Mouse (Mus musculus): Measurements from ENCODE around the gene Fuz. TPM values are rescaled to one million over a fixed set of nuclear protein-coding genes. Genes with fewer than 3 reads are reported as not detected.

Fuz gene
- polyA plus RNA-seq, 1 experiment from 2014 or later: 22.4 TPM

DNA sequence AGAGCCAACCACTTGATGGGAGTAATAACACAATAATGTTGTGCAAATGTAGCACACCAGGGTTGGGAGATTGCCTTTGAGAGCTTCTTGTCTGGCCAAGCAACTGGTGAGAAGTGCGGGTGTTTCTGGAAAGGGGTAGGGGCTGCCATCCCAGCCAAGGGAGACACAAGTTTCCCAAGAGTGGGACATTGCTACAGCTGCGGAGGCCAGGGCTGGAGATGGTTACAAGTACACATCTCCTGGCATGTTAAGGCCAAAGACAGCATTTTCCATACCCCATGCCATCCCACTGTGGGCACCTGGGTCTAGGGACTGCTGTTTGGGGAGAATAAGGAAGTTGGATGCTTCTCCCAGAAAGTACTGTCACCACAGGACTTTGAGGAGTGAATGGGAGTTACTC is 42.8 kb upstream of the Fuz start:
- Histone ChIP-seq H3K27me3 (no peaks in the 10 kb centered on the region), H3K9me3 (no peaks in the 10 kb centered on the region), H3K9ac (no peak overlapping the region), H3K27ac (no peak overlapping the region), H3K36me3 (peaks cover 13% of the 10 kb centered on the region; the same call in 1 of the 2 replicates), H3K4me1 (peaks cover 37% of the 10 kb centered on the region), H3K4me2 (replicated peaks) (no peak overlapping the region), H3K4me3 (no peak overlapping the region)
- no peak for ATAC-seq (ENCODE audit: insufficient number of reproducible peaks, insufficient read depth, low FRiP score, low TSS enrichment)
- 93% methylated on average over 2 of the region's 2 CpGs for WGBS

DNA sequence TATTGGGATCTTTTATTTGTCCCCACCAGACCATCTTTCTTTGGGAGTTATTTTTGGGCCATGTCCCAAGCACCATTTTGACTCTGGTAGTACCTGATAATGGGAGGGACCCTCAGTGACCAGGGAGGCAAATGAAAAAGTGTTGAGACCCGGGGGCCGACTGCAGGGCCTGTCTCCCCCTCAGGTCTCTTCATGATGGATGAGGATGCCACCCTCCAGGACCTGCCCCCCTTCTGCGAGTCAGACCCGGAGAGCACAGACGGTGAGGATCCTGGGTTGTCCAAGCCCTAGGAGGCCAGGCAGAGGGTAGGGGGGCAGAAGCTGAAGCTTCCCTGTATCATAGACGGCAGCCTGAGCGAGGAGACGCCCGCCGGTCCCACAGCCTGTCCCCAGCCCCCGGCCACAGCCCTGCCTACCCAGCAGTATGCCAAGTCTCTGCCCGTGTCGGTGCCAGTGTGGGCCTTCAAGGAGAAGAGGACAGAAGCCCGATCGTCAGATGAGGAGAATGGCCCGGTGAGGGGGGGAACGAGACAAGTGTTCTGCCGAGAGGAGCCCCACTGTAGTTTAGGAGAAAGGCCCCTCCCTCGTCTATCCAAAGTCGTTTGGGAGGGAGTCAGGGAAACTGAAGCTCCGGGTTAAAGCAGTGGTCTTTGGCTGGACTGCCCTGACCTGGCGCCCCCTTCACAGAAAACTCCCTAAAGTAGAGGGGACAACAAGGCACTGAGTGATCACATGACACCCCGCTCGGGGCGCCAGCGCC is 42.1 kb upstream of the Fuz start:
- Histone ChIP-seq H3K27me3 (no peaks in the 10 kb centered on the region), H3K4me2 (replicated peaks) (peak overlapping the region; percentile 74), H3K9me3 (no peaks in the 10 kb centered on the region), H3K27ac (peak overlapping the region; percentile 89), H3K4me1 (peaks cover 42% of the 10 kb centered on the region), H3K9ac (peak overlapping the region; percentile 54), H3K4me3 (peak overlapping the region; percentile 44), H3K36me3 (peaks cover 13% of the 10 kb centered on the region; the same call in 1 of the 2 replicates)
- ATAC-seq (ENCODE audit: insufficient number of reproducible peaks, insufficient read depth, low FRiP score, low TSS enrichment): no peak
- 37% methylated on average over 26 of the region's 26 CpGs for WGBS

DNA sequence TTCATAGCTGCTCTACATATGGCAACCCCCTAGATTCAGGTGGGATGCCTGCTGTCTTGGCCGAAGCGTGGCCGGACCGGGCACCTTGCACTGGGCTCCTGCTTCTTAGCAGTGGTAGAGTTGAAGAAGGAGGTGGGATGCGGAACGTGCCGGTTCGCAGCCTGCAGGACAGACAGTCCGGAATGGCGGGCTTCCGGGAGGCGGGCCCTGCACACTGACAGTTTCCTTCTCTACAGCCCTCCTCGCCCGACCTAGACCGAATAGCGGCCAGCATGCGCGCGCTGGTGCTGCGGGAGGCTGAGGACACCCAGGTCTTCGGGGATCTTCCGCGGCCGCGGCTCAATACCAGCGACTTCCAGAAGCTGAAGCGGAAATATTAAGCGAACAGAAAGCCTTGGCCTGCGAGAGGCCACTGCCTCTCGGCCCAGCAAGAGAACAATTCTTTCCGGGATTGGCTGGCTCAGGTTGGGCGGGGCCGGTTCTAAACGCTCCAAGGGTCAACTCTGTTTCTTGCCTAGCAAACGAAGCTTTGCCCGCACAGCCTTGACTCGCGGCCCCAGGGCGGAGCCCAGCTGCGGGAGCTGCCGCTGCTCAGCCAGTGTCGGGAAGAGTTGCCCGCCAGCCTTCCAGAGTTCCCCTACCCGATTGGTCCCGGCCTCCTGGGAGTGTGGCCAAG is 41.4 kb upstream of the Fuz start:
- 2% methylated on average over 45 of the region's 45 CpGs for WGBS
- H3K36me3 ChIP-seq: peaks cover 13% of the 10 kb centered on the region; the same call in 1 of the 2 replicates
- H3K4me1 ChIP-seq: peaks cover 42% of the 10 kb centered on the region
- peak overlapping the region; percentile 89 for H3K27ac ChIP-seq
- no peaks in the 10 kb centered on the region for H3K9me3 ChIP-seq
- peak overlapping the region; percentile 54 for H3K9ac ChIP-seq
- 0 out of 2 replicates have a peak, but pooled peaks have one; percentile 11 for ATAC-seq (ENCODE audit: insufficient number of reproducible peaks, insufficient read depth, low FRiP score, low TSS enrichment)
- peak overlapping the region; percentile 74 for H3K4me2 ChIP-seq (replicated peaks)
- no peaks in the 10 kb centered on the region for H3K27me3 ChIP-seq
- H3K4me3 ChIP-seq: peak overlapping the region; percentile 44

DNA sequence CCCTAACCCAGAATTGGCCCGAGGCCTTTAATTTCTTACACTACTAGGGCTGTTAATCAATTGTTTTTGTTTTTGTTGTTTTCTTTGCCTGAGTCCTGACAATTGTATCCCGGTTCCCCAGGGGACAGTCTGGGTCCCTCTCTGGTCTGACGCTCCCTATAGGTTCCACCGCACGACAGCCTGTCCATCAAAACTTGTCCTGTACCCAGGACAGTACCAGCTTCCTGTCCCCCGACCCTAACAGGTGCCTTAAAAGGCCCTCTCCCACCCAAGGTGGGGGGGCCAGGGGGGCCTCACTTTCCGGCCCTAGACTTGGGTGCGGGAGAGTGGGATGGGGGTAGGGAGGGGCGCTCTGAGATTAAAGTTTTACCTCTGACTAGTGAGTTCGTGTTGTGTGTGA is 40.8 kb upstream of the Fuz start:
- Histone ChIP-seq H3K4me3 (peak overlapping the region; percentile 44), H3K27ac (peak overlapping the region; percentile 89), H3K9ac (peak overlapping the region; percentile 54), H3K27me3 (no peaks in the 10 kb centered on the region), H3K4me1 (peaks cover 42% of the 10 kb centered on the region), H3K36me3 (peaks cover 13% of the 10 kb centered on the region; the same call in 1 of the 2 replicates), H3K9me3 (no peaks in the 10 kb centered on the region), H3K4me2 (replicated peaks) (peak overlapping the region; percentile 74)
- no peak for ATAC-seq (ENCODE audit: insufficient number of reproducible peaks, insufficient read depth, low FRiP score, low TSS enrichment)
- WGBS: 43% methylated on average over 10 of the region's 10 CpGs

DNA sequence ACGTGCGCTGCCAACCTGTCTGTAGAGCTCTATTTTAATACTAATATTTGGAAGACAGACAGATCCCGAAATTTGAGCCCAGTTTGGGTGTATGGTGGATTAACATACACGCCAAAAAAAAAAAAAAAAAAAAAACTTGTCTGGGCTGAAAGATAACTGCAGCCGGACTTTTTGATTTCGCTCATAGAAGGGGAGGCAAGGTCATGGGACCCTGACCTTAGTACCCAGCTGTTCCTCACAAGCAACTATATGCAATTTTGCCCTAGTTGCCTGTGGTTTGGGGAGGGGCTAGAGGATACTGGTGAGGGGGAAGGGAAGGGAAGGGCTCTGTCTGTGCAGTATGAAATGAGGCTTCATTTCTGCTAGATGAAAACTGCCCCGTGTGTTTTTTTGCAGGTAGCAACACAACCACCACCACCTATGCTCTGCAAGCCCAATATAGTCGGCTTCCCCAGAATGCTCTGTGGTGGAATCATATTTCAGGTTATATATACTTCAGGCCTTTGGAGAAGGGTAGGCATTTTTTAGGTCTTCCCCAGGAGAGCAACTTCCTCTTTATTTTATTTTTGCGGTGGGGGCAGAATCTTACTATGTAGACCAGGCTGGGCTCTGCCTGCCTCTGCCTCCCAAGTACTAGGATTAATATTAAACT is 39.5 kb upstream of the Fuz start:
- ATAC-seq (ENCODE audit: insufficient number of reproducible peaks, insufficient read depth, low FRiP score, low TSS enrichment): no peak
- Histone ChIP-seq H3K4me1 (peaks cover 40% of the 10 kb centered on the region), H3K9me3 (no peaks in the 10 kb centered on the region), H3K27ac (peak overlapping the region; percentile 92), H3K4me3 (peak overlapping the region; percentile 75), H3K36me3 (peaks cover 12% of the 10 kb centered on the region; the same call in 1 of the 2 replicates), H3K9ac (no peak overlapping the region), H3K27me3 (no peaks in the 10 kb centered on the region), H3K4me2 (replicated peaks) (peak overlapping the region; percentile 80)
- 61% methylated on average over 9 of the region's 9 CpGs for WGBS

DNA sequence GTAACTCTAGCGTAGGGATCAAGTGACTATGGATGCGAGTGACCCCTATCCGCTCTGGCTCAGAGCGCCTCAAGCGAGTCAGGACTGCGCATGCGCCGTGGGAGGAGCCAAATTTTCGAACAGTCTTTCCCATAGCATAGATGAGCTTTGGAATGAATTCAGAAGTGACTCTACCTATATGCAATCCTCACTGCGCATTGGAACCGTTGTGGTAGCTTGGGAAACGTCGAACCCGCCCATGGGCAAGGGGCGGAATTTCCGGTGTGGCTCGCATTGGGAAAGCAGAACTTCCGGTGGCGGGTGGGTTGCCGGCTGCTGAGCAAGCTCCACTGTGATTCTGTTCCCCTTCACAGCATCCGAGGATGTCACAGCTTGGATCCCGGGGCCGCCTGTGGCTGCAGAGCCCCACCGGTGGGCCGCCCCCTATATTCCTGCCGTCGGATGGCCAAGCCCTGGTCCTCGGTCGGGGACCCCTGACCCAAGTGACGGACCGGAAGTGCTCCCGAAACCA is 38.8 kb upstream of the Fuz start, which contains the start of gene Pnkp:
Pnkp (plus strand) TSS at position 98 of the 511 bp plus-strand sequence.
- Histone ChIP-seq H3K4me2 (replicated peaks) (peak within 1 kb of the TSS; percentile 80), H3K9me3 (no peaks in the 10 kb centered on the region), H3K27me3 (no peaks in the 10 kb centered on the region), H3K27ac (peak within 1 kb of the TSS; percentile 92), H3K36me3 (peaks cover 17% of the 10 kb centered on the region), H3K4me3 (peak within 1 kb of the TSS; percentile 75), H3K9ac (peak within 1 kb of the TSS; percentile 78), H3K4me1 (peaks cover 40% of the 10 kb centered on the region)
- WGBS: under 1% methylated on average over 32 of the region's 32 CpGs
- peak; percentile 8; the same call in 1 of the 2 replicates for ATAC-seq (ENCODE audit: insufficient number of reproducible peaks, insufficient read depth, low FRiP score, low TSS enrichment)

DNA sequence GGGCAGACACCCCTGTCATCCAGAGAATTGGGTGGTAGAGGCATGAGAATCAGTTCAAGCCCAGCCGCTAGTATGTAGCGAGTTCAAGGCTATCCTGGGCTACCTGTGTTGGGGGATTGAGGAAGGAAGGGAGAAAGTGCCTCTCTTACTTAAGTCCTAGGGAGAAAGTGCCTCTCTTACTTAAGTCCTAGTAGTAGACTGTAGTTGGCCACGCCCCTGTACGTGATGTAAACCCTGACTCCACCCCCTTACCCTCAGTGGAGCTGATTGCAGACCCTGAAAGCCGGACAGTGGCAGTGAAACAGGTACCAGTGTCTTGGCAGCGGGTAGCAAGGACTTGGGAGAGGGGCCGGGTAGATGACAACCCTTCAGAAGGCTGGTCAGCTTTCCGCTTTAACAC is 38.0 kb upstream of the Fuz start:
- Histone ChIP-seq H3K4me1 (peaks cover 34% of the 10 kb centered on the region), H3K9me3 (no peaks in the 10 kb centered on the region), H3K27ac (peak overlapping the region; percentile 92; the same call in 1 of the 2 replicates), H3K4me2 (replicated peaks) (peak overlapping the region; percentile 80), H3K4me3 (peak overlapping the region; percentile 75), H3K36me3 (peaks cover 18% of the 10 kb centered on the region), H3K27me3 (no peaks in the 10 kb centered on the region), H3K9ac (peak overlapping the region; percentile 78)
- no peak for ATAC-seq (ENCODE audit: insufficient number of reproducible peaks, insufficient read depth, low FRiP score, low TSS enrichment)
- 30% methylated on average over 8 of the region's 8 CpGs for WGBS

DNA sequence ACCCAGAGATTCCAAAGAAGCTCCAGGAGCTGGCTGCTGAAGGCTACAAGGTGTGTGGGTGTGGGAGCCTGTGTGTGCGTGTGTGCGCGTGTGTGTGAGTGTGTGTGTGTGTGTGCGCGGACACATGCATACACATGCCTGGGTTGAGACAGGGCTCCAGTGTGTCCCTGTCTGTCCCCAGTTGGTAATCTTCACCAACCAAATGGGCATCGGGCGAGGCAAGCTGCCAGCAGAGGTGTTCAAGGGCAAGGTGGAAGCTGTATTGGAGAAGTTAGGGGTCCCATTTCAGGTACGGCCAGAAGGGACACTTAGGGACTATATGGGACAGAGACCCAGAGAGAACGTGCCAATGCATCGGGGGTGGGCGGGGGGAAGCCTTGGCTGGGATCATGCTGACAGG is 36.0 kb upstream of the Fuz start:
- Histone ChIP-seq H3K9me3 (no peaks in the 10 kb centered on the region), H3K36me3 (peaks cover 36% of the 10 kb centered on the region), H3K4me1 (peaks cover 30% of the 10 kb centered on the region), H3K27me3 (no peaks in the 10 kb centered on the region), H3K27ac (no peak overlapping the region), H3K9ac (no peak overlapping the region), H3K4me2 (replicated peaks) (no peak overlapping the region), H3K4me3 (no peak overlapping the region)
- ATAC-seq (ENCODE audit: insufficient number of reproducible peaks, insufficient read depth, low FRiP score, low TSS enrichment): no peak
- WGBS: 91% methylated on average over 11 of the region's 11 CpGs

DNA sequence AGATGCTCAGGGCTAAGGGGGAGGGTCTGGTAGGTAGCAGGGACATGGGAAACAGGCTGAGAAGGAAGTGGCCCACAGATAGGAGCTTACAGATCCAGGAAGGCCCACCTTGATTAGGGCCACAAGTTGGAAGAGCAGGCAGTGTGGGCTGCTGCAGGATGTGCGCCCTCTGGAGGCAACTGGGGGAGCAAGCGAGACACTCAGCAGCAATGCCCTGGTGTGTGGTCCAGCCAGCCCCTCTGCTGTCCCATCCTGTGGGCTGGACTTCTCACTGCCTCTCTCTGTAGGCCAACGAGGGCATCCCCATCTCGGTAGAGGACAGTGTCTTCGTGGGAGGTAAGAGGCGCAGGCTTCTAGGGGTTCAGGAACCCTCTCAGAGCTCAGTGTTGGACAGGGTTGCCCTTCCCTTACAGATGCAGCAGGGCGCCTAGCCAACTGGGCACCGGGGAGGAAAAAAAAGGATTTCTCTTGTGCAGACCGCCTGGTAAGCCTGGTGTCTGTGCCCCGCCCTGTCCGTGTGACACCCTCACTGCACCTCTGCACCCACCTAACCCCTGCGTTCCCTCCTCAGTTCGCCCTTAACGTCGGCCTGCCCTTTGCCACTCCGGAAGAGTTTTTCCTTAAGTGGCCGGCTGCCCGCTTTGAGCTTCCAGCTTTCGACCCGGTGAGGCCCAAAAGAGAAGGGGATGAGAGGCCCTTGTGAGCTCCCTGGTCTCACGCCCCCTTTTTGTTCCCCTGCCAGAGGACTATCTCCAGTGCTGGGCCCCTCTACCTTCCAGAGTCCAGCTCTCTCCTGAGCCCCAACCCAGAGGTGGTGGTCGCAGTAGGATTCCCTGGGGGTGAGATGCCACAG is 35.1 kb upstream of the Fuz start:
- H3K4me1 ChIP-seq: peaks cover 36% of the 10 kb centered on the region
- H3K27me3 ChIP-seq: no peaks in the 10 kb centered on the region
- H3K36me3 ChIP-seq: peaks cover 45% of the 10 kb centered on the region
- no peak overlapping the region for H3K4me2 ChIP-seq (replicated peaks)
- no peak for ATAC-seq (ENCODE audit: insufficient number of reproducible peaks, insufficient read depth, low FRiP score, low TSS enrichment)
- WGBS: 63% methylated on average over 22 of the region's 22 CpGs
- H3K27ac ChIP-seq: peak overlapping the region; percentile 43; the same call in 1 of the 2 replicates
- no peak overlapping the region for H3K4me3 ChIP-seq
- H3K9me3 ChIP-seq: no peaks in the 10 kb centered on the region
- no peak overlapping the region for H3K9ac ChIP-seq

DNA sequence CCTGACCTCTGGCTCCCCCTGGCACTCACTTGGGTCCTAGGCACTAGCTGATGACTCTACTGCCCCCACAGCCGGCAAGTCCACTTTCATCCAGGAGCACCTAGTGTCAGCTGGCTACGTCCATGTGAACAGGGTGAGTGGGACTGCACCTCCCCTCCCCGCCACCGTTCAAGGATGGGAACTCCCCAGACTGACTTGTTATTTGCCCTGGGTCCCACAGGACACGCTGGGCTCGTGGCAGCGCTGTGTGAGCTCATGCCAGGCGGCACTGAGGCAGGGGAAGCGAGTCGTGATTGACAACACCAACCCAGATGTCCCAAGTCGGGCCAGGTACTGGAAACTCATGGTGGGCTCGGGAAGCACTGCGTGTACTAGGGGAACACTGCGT is 34.5 kb upstream of the Fuz start:
- WGBS: 80% methylated on average over 14 of the region's 14 CpGs
- peaks cover 52% of the 10 kb centered on the region for H3K36me3 ChIP-seq
- no peaks in the 10 kb centered on the region for H3K9me3 ChIP-seq
- no peak for ATAC-seq (ENCODE audit: insufficient number of reproducible peaks, insufficient read depth, low FRiP score, low TSS enrichment)
- H3K27me3 ChIP-seq: no peaks in the 10 kb centered on the region
- peak overlapping the region; percentile 43; the same call in 1 of the 2 replicates for H3K27ac ChIP-seq
- H3K4me1 ChIP-seq: peaks cover 40% of the 10 kb centered on the region
- no peak overlapping the region for H3K4me2 ChIP-seq (replicated peaks)
- H3K9ac ChIP-seq: no peak overlapping the region
- H3K4me3 ChIP-seq: no peak overlapping the region

DNA sequence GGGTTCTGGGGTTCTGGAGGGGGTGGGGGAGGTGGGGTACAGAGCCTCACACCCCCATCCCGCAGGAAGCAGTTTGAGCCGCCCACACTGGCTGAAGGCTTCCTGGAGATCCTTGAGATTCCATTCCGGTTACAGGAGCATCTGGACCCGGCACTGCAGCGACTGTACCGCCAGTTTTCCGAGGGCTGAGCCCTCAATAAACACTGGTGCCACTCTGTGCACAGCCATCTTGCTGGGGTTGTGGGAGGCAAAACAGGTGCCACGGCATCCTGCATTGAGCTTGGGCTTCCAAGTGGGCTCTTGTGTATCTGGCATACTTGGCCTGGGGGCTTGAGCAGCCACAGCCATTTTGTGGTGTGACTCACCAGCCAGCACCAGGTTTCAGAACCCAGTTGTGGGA is 33.4 kb upstream of the Fuz start:
- Histone ChIP-seq H3K27ac (no peak overlapping the region), H3K4me1 (peaks cover 47% of the 10 kb centered on the region), H3K4me2 (replicated peaks) (no peak overlapping the region), H3K9me3 (no peaks in the 10 kb centered on the region), H3K27me3 (no peaks in the 10 kb centered on the region), H3K9ac (no peak overlapping the region), H3K36me3 (peaks cover 60% of the 10 kb centered on the region), H3K4me3 (no peak overlapping the region)
- no peak for ATAC-seq (ENCODE audit: insufficient number of reproducible peaks, insufficient read depth, low FRiP score, low TSS enrichment)
- 86% methylated on average over 8 of the region's 8 CpGs for WGBS

Measured in embryonic facial prominence, embryonic 12.5 days (tissue).